Mouse (Mus musculus): ENCODE results near the gene Frs2.
"Not testable (repeated sequence)": the region's sequence is repeated elsewhere in the genome, so short reads cannot be mapped to it uniquely, and the experiment has no call there.

Frs2 gene

GRCm38 (mm10) chr10:117147463-117148360 lies 622 bp downstream of the Frs2 start:
- no peak for DNase-seq (ENCODE audit: low read depth, low spot score)

GRCm38 (mm10) chr10:117146421-117146820 lies 1.9 kb downstream of the Frs2 start:
- no peak for DNase-seq (ENCODE audit: low read depth, low spot score)

- DNase-seq (ENCODE audit: low read depth, low spot score), result no peak
Observed at GRCm38 (mm10) chr10:117145546-117146265, 2.6 kb downstream of the Frs2 start.

GRCm38 (mm10) chr10:117144628-117145027 lies 3.7 kb downstream of the Frs2 start:
- no peak for DNase-seq (ENCODE audit: low read depth, low spot score)

GRCm38 (mm10) chr10:117144071-117144470 lies 4.3 kb downstream of the Frs2 start:
- no peak for DNase-seq (ENCODE audit: low read depth, low spot score)

- DNase-seq (ENCODE audit: low read depth, low spot score), result no peak
Observed at GRCm38 (mm10) chr10:117143311-117143710, 5.0 kb downstream of the Frs2 start.

- no peak for DNase-seq (ENCODE audit: low read depth, low spot score)
Observed at GRCm38 (mm10) chr10:117141939-117142552, 6.3 kb downstream of the Frs2 start.

- DNase-seq (ENCODE audit: low read depth, low spot score), result not testable (repeated sequence)
Observed at GRCm38 (mm10) chr10:117131506-117131905, 16.8 kb downstream of the Frs2 start.

GRCm38 (mm10) chr10:117130037-117130436 lies 18.3 kb downstream of the Frs2 start:
- DNase-seq (ENCODE audit: low read depth, low spot score), result no peak

- no peak for DNase-seq (ENCODE audit: low read depth, low spot score)
Observed at GRCm38 (mm10) chr10:117128693-117129092, 19.6 kb downstream of the Frs2 start.

GRCm38 (mm10) chr10:117127480-117127879 lies 20.9 kb downstream of the Frs2 start:
- no peak for DNase-seq (ENCODE audit: low read depth, low spot score)

- no peak for DNase-seq (ENCODE audit: low read depth, low spot score)
Observed at GRCm38 (mm10) chr10:117126719-117127118, 21.6 kb downstream of the Frs2 start.

- no peak for DNase-seq (ENCODE audit: low read depth, low spot score)
Observed at GRCm38 (mm10) chr10:117126233-117126632, 22.1 kb downstream of the Frs2 start.

- no peak for DNase-seq (ENCODE audit: low read depth, low spot score)
Observed at GRCm38 (mm10) chr10:117121448-117121847, 26.9 kb downstream of the Frs2 start.

GRCm38 (mm10) chr10:117120051-117120666 lies 28.2 kb downstream of the Frs2 start:
- no peak for DNase-seq (ENCODE audit: low read depth, low spot score)

GRCm38 (mm10) chr10:117119531-117119930 lies 28.8 kb downstream of the Frs2 start:
- DNase-seq (ENCODE audit: low read depth, low spot score), result no peak

GRCm38 (mm10) chr10:117118421-117118831 lies 29.9 kb downstream of the Frs2 start:
- no peak for DNase-seq (ENCODE audit: low read depth, low spot score)

GRCm38 (mm10) chr10:117115652-117116051 lies 32.7 kb downstream of the Frs2 start:
- no peak for DNase-seq (ENCODE audit: low read depth, low spot score)

- DNase-seq (ENCODE audit: low read depth, low spot score), result no peak
Observed at GRCm38 (mm10) chr10:117112545-117112944, 35.8 kb downstream of the Frs2 start.

GRCm38 (mm10) chr10:117111455-117111854 lies 36.9 kb downstream of the Frs2 start:
- no peak for DNase-seq (ENCODE audit: low read depth, low spot score)

- DNase-seq (ENCODE audit: low read depth, low spot score), result no peak
Observed at GRCm38 (mm10) chr10:117110271-117110670, 38.1 kb downstream of the Frs2 start.

- DNase-seq (ENCODE audit: low read depth, low spot score), result no peak
Observed at GRCm38 (mm10) chr10:117106686-117107085, 41.6 kb downstream of the Frs2 start.

Data from WW6 (cell line).